Mouse (Mus musculus): ENCODE results near the gene Serpinf1. TPM values are rescaled to one million over a fixed set of nuclear protein-coding genes. Genes with fewer than 3 reads are reported as not detected.
A peak's percentile ranks its signal among the peaks of the same experiment; 100 is the strongest.
"Not testable (repeated sequence)": the region's sequence is repeated elsewhere in the genome, so short reads cannot be mapped to it uniquely, and the experiment has no call there.

The Serpinf1 gene
- polyA plus RNA-seq, 1 experiment from 2014 or later, result 296 TPM

- Histone ChIP-seq H3K4me2 (peak overlapping the region; percentile 94), H3K4me3 (peak overlapping the region; percentile 81), H3K9ac (peak overlapping the region; percentile 47), H3K36me3 (peaks cover 17% of the 10 kb centered on the region), H3K27ac (peak overlapping the region; percentile 86), H3K4me1 (peaks cover 37% of the 10 kb centered on the region), H3K9me3 (no peaks in the 10 kb centered on the region), H3K27me3 (no peaks in the 10 kb centered on the region)
- WGBS, result under 1% methylated on average over 29 of the region's 30 CpGs
- peak; percentile 0; the same call in 1 of the 2 replicates for ATAC-seq (ENCODE audit: insufficient number of reproducible peaks, low FRiP score, low TSS enrichment, low read depth)
Observed at GRCm38 (mm10) chr11:75461743-75462252, 39.3 kb upstream of the Serpinf1 start.

DNA sequence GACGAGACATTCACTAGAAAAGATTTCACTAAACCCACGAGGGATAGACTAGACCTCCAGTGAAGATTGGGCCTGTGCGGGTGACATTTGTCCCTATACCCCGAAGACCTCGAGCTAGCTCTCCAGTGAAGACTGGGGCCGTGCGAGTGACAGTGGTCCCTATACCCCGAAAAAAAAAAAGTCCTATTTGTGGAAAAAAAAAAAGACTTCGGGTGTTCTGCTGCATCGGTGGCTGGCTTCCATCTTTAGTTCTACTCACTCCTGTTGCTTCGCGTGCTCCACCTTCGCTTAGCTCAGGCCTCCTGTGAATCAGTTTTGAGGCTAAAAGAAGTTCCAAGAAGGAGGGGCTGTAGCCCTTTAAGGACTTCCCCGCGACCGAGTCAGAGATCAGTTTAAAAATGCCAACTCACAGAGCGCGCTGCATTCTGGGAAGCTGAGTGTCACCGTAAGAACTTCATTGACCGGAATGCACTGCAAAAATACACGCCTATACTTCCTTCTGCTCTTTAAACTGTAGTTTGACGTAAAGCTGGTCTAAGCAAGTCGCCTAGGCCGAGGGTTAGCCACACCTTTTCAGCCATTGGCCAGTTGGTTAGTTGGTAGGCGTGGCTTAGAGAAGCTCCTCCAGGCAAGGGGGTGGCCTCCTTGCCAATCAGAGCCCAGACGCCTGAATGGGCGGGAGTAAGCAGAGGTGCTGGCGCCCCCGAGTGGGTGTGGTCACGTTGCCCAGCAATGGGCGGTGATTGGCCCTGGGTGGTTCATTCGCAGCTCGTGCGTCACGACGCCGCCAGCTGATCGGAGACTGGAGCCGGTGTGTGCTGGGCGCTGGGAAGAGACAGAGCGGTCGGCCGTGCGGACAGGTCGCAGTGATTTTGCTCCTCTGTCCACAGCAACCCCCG, 38.6 kb upstream of the Serpinf1 start, which contains the start of gene Tlcd2:
TSS of gene Tlcd2 (plus strand) at position 872 of the 899 bp plus-strand sequence.
- Histone ChIP-seq H3K4me1 (peaks cover 37% of the 10 kb centered on the region), H3K9ac (peak within 1 kb of the TSS; percentile 47), H3K4me2 (peak within 1 kb of the TSS; percentile 94), H3K9me3 (no peaks in the 10 kb centered on the region), H3K36me3 (peaks cover 17% of the 10 kb centered on the region), H3K27ac (peak within 1 kb of the TSS; percentile 97), H3K4me3 (peak within 1 kb of the TSS; percentile 81), H3K27me3 (no peaks in the 10 kb centered on the region)
- WGBS, result under 1% methylated on average over 46 of the region's 46 CpGs
- ATAC-seq (ENCODE audit: insufficient number of reproducible peaks, low FRiP score, low TSS enrichment, low read depth), result peak; percentile 95

- Histone ChIP-seq H3K27ac (peak overlapping the region; percentile 97), H3K36me3 (peaks cover 9% of the 10 kb centered on the region), H3K4me2 (peak overlapping the region; percentile 70), H3K9me3 (no peaks in the 10 kb centered on the region), H3K9ac (peak overlapping the region; percentile 40), H3K4me3 (peak overlapping the region; percentile 81), H3K4me1 (peaks cover 39% of the 10 kb centered on the region), H3K27me3 (no peaks in the 10 kb centered on the region)
- WGBS, result 3% methylated on average over 19 of the region's 19 CpGs
- ATAC-seq (ENCODE audit: insufficient number of reproducible peaks, low FRiP score, low TSS enrichment, low read depth), result no peak
Observed at GRCm38 (mm10) chr11:75460103-75460843, 37.8 kb upstream of the Serpinf1 start.

- peaks cover 3% of the 10 kb centered on the region for H3K36me3 ChIP-seq
- peak overlapping the region; percentile 70; the same call in 1 of the 2 replicates for H3K4me2 ChIP-seq
- no peak overlapping the region for H3K9ac ChIP-seq
- 33% methylated on average over 5 of the region's 5 CpGs for WGBS
- peaks cover 45% of the 10 kb centered on the region for H3K4me1 ChIP-seq
- H3K27ac ChIP-seq, result peak overlapping the region; percentile 97
- no peak for ATAC-seq (ENCODE audit: insufficient number of reproducible peaks, low FRiP score, low TSS enrichment, low read depth)
- H3K9me3 ChIP-seq, result no peaks in the 10 kb centered on the region
- H3K4me3 ChIP-seq, result no peak overlapping the region
- no peaks in the 10 kb centered on the region for H3K27me3 ChIP-seq
Observed at GRCm38 (mm10) chr11:75459751-75460102, 37.2 kb upstream of the Serpinf1 start.

GRCm38 (mm10) chr11:75459141-75459711, 36.7 kb upstream of the Serpinf1 start:
- H3K4me2 ChIP-seq, result 0 out of 2 replicates have a peak overlapping the region, but pooled peaks have one; percentile 70

DNA sequence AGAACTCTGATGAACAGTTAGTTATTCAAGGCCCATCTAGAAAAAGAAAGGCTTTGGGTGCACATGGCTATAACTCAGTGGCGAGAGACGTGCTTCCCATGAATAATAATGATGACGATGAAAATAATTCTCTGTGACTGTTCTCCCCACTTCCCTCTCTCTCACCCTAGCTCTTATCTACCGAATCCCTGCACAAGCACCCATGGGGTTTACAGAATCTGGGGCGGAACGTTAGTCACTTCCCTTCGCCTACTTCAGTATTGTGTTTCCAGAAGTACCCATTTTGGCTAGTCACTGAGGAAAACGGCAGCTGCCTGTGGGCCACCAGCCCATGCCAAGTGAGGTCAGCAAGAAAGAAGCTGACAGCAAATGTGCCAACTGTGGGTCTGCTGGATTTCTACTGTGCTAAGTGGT, 36.1 kb upstream of the Serpinf1 start:
- Histone ChIP-seq H3K4me3 (no peak overlapping the region), H3K4me2 (no peak overlapping the region), H3K36me3 (no peaks in the 10 kb centered on the region), H3K27ac (no peak overlapping the region), H3K27me3 (no peaks in the 10 kb centered on the region), H3K9me3 (no peaks in the 10 kb centered on the region), H3K4me1 (peaks cover 51% of the 10 kb centered on the region), H3K9ac (no peak overlapping the region)
- ATAC-seq (ENCODE audit: insufficient number of reproducible peaks, low FRiP score, low TSS enrichment, low read depth), result no peak
- 73% methylated on average over 8 of the region's 8 CpGs for WGBS

More at GRCm38 (mm10) chr11:75459141-75459711, 36.7 kb upstream of the Serpinf1 start:
- 66% methylated on average over 5 of the region's 5 CpGs for WGBS
- Histone ChIP-seq H3K9me3 (no peaks in the 10 kb centered on the region), H3K4me1 (peaks cover 48% of the 10 kb centered on the region), H3K27me3 (no peaks in the 10 kb centered on the region), H3K36me3 (no peaks in the 10 kb centered on the region), H3K9ac (no peak overlapping the region), H3K27ac (peak overlapping the region; percentile 97), H3K4me3 (no peak overlapping the region)
- ATAC-seq (ENCODE audit: insufficient number of reproducible peaks, low FRiP score, low TSS enrichment, low read depth), result no peak

- no peak overlapping the region for H3K27ac ChIP-seq
- no peaks in the 10 kb centered on the region for H3K9me3 ChIP-seq
- no peaks in the 10 kb centered on the region for H3K36me3 ChIP-seq
- H3K4me2 ChIP-seq, result no peak overlapping the region
- H3K27me3 ChIP-seq, result no peaks in the 10 kb centered on the region
- no peak overlapping the region for H3K9ac ChIP-seq
- no peak for ATAC-seq (ENCODE audit: insufficient number of reproducible peaks, low FRiP score, low TSS enrichment, low read depth)
- 12% methylated on average over 3 of the region's 3 CpGs for WGBS
- peaks cover 51% of the 10 kb centered on the region for H3K4me1 ChIP-seq
- H3K4me3 ChIP-seq, result no peak overlapping the region
Observed at GRCm38 (mm10) chr11:75458169-75458568, 35.7 kb upstream of the Serpinf1 start.

GRCm38 (mm10) chr11:75456440-75456871, 34.0 kb upstream of the Serpinf1 start:
- ATAC-seq (ENCODE audit: insufficient number of reproducible peaks, low FRiP score, low TSS enrichment, low read depth), result no peak
- Histone ChIP-seq H3K4me1 (peaks cover 39% of the 10 kb centered on the region), H3K36me3 (peaks cover 10% of the 10 kb centered on the region), H3K27me3 (no peaks in the 10 kb centered on the region), H3K9ac (no peak overlapping the region), H3K27ac (no peak overlapping the region), H3K4me3 (no peak overlapping the region), H3K9me3 (no peaks in the 10 kb centered on the region), H3K4me2 (no peak overlapping the region)
- WGBS, result 86% methylated on average over 7 of the region's 7 CpGs

GRCm38 (mm10) chr11:75455971-75456370, 33.5 kb upstream of the Serpinf1 start:
- not testable (repeated sequence) for H3K27me3 ChIP-seq; H3K4me2 ChIP-seq; H3K9me3 ChIP-seq; H3K27ac ChIP-seq; H3K4me3 ChIP-seq; ATAC-seq (ENCODE audit: insufficient number of reproducible peaks, low FRiP score, low TSS enrichment, low read depth); H3K9ac ChIP-seq
- peaks cover 13% of the 10 kb centered on the region for H3K36me3 ChIP-seq
- peaks cover 42% of the 10 kb centered on the region for H3K4me1 ChIP-seq
- 91% methylated on average over 2 of the region's 2 CpGs for WGBS

DNA sequence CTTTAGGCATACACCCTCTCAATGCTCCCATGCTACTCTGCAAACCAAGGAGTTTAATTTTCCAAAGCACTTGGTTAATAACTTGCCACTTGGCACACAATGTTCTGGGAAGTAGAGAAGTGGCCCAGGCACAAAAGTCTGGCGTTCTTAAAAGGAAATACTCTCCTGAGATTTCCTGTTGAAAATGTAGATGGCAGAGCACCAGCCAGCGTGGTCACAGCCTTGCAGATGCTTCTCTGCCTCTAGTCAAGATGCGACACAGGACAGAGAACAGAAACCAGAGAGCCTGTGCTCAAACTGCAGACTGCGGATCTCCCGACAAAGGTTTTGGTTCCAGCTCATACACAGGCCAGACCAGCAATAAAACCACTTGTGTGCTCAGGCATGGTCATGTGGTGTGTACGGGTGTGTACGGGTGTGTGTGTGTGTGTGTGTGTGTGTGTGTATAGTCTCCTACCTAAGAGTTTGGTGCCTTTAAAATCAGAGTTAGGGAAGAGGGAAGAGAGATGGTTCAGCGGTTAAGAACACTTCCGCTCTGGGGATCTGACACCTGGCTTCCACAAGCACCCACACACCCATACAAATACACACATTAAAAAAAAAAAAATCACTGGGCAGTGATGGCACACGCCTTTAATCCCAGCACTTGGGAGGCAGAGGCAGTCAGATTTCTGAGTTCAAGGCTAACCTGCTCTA, 32.7 kb upstream of the Serpinf1 start:
- Histone ChIP-seq H3K27me3 (no peaks in the 10 kb centered on the region), H3K4me3 (peak overlapping the region; percentile 72), H3K9ac (peak overlapping the region; percentile 56; the same call in 1 of the 2 replicates), H3K4me1 (peaks cover 47% of the 10 kb centered on the region), H3K36me3 (peaks cover 13% of the 10 kb centered on the region), H3K4me2 (peak overlapping the region; percentile 100), H3K9me3 (no peaks in the 10 kb centered on the region), H3K27ac (peak overlapping the region; percentile 83)
- WGBS, result 66% methylated on average over 10 of the region's 10 CpGs
- ATAC-seq (ENCODE audit: insufficient number of reproducible peaks, low FRiP score, low TSS enrichment, low read depth), result no peak; the same call in 1 of the 2 replicates

All from limb, embryonic 15.5 days (tissue).